Mouse (Mus musculus) bone marrow macrophage, adult 2 months (primary cell): ENCODE results near the gene Retnlb. TPM values are rescaled to one million over a fixed set of nuclear protein-coding genes. Genes with fewer than 3 reads are reported as not detected.
"Not testable (repeated sequence)": the region's sequence is repeated elsewhere in the genome, so short reads cannot be mapped to it uniquely, and the experiment has no call there.

ENCODE experiments used
- H3K27ac ChIP-seq: 2 replicates; pipeline ENCODE4 v1.5.1; 2012; ENCODE audit warnings: low read depth, low read length; ENCODE audit not compliant: insufficient read depth
- H3K4me1 ChIP-seq: 2 replicates; pipeline ENCODE4 v1.6.1; 2012; ENCODE audit warnings: low read length; ENCODE audit not compliant: control insufficient read depth, insufficient read depth
- H3K4me3 ChIP-seq: 2 replicates; pipeline ENCODE4 v1.5.1; 2012; ENCODE audit warnings: mild to moderate bottlenecking, low read length, moderate library complexity; ENCODE audit not compliant: insufficient read depth
- CTCF ChIP-seq: IDR thresholded peaks from 2 replicates; pipeline ENCODE4 v1.5.1; 2012; ENCODE audit warnings: low read depth, mild to moderate bottlenecking, low read length, moderate library complexity
- POLR2A ChIP-seq: IDR thresholded peaks from 2 replicates; pipeline ENCODE4 v1.6.1; 2012; ENCODE audit warnings: mild to moderate bottlenecking, low read depth, low read length, borderline replicate concordance
- polyA plus RNA-seq: library from polyadenylated mRNA; stranded (reverse); fragments of >200 nt; gene quantifications from 2 replicates; pipeline ENCODE4 v1.2.4, GENCODE M21; 2012; ENCODE audit not compliant: missing spikeins, insufficient read depth, insufficient read length

Retnlb gene
- polyA plus RNA-seq, 1 experiment = not detected

DNA sequence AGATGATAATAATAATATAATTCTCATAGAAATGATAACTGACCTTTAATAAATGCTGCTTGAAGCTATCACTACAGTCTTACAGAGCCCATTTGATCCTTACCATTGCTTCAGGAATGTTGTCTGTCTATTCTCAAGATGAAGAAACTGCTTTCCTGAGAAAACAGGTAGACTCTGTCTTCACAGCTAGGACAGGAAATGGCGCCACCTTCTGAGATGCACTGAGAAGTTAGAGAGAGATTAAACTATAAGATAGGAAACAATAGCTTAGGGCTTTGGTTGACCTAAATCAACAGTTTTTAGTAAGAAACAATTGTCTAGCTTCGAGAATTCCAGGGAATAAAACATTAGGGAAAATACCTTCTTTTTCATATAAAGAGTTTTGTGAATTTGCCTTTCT, 7.3 kb upstream of the Retnlb start:
- no peak overlapping the region for H3K4me3 ChIP-seq
- H3K4me1 ChIP-seq = no peaks in the 10 kb centered on the region
- H3K27ac ChIP-seq = no peak overlapping the region
- TF ChIP-seq POLR2A (no peak), CTCF (no peak)

- Histone ChIP-seq H3K27ac (no peak overlapping the region), H3K4me3 (no peak overlapping the region), H3K4me1 (no peaks in the 10 kb centered on the region)
- TF ChIP-seq POLR2A (no peak), CTCF (no peak)
Observed at GRCm38 (mm10) chr16:48811881-48812436, 4.7 kb upstream of the Retnlb start.

GRCm38 (mm10) chr16:48818524-48818923, 1.9 kb downstream of the Retnlb start:
- Histone ChIP-seq H3K27ac (no peak overlapping the region), H3K4me1 (no peaks in the 10 kb centered on the region), H3K4me3 (no peak overlapping the region)
- TF ChIP-seq CTCF (no peak), POLR2A (no peak)

GRCm38 (mm10) chr16:48826474-48826873, 9.8 kb downstream of the Retnlb start:
- no peak for TF ChIP-seq CTCF
- TF ChIP-seq POLR2A = no peak
- no peak overlapping the region for H3K4me3 ChIP-seq

DNA sequence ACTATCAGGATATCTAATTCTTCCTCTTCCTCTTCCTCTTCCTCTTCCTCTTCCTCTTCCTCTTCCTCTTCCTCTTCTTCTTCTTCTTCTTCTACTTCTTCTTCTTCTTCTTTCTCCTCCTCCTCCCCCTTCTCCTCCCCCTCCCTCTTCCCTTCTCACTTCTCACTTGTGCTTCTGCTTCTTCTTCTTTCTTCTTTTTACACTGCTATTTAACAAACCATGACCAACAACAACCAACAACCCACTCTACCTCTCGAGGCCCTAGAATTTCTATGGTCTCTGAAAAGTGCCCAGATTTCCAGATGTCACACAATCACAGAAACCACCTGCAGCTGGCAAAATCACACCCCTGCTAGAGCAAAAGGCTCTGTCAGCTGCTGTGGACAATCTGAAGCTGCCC, 11.0 kb downstream of the Retnlb start:
- H3K27ac ChIP-seq = no peak overlapping the region
- no peak overlapping the region for H3K4me3 ChIP-seq
- TF ChIP-seq POLR2A (no peak), CTCF (no peak)
- H3K4me1 ChIP-seq = no peaks in the 10 kb centered on the region

More at GRCm38 (mm10) chr16:48826474-48826873, 9.8 kb downstream of the Retnlb start:
- no peaks in the 10 kb centered on the region for H3K4me1 ChIP-seq
- H3K27ac ChIP-seq = no peak overlapping the region

DNA sequence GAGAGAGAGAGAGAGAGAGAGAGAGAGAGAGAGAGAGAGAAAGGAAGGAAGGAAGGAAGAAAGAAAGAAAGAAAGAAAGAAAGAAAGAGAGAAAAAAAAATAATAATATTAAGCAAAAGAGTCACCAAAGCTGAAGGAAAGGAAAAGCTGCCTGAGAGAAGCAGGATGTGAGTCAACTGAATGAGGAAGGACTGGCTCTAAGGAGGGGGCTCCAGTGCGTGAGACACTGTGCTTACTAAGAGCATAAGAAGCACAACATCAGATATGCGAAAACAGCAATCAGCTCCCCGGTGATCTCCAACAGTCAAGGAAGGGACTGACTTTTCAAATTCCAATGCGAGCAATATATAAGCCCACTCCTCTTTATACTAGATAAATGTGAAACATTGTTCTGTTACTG, 12.4 kb downstream of the Retnlb start:
- no peak overlapping the region for H3K4me3 ChIP-seq
- TF ChIP-seq POLR2A = no peak
- H3K4me1 ChIP-seq = no peaks in the 10 kb centered on the region
- no peak overlapping the region for H3K27ac ChIP-seq

DNA sequence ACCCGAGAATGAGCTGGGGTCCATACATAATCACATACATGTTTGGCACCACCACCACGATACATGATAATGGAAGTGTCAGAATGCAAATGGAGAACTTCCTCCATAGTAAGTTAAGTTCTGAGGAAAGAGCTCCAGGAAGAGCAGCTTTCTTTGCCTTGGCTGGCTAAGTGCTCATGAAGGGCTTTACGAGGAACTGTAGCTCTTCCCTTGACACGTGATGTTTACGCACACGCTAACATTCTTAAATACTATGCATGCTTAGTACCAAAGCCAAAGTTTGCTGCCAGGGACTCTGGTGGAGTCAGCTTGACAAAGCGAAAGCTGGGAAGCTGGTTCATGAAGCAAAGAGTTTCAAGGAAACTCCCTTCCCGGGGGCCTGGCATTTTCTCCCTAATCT, 15.4 kb downstream of the Retnlb start:
- H3K4me1 ChIP-seq = no peaks in the 10 kb centered on the region
- H3K4me3 ChIP-seq = no peak overlapping the region
- no peak overlapping the region for H3K27ac ChIP-seq
- TF ChIP-seq POLR2A (no peak), CTCF (no peak)

DNA sequence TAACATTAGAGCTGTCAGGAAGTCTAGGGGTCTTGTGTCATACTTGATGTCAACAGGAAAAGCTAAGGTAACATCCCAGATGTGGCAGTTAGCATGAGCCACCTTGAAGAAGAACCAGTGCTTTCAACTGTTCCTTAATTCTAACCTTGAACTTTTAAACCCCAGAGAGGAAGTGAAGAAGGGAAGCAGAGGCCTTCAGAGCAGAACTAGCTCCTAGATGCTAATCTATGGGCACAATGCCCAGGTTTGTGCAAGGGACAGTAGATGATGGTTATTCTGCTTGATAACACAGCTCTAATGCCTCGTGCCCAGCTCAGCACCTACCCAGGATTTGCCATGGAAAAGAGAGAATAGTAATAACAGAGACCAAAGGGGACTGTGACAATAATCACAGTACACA, 17.0 kb downstream of the Retnlb start:
- H3K27ac ChIP-seq, H3K4me1 ChIP-seq, H3K4me3 ChIP-seq: not testable (repeated sequence)

GRCm38 (mm10) chr16:48842266-48842665, 25.6 kb downstream of the Retnlb start, which contains the start of gene Retnla:
Gene Retnla (plus strand): TSS chr16:48842551.
- H3K4me1 ChIP-seq = no peaks in the 10 kb centered on the region
- no peak within 1 kb of the TSS for H3K27ac ChIP-seq
- TF ChIP-seq CTCF = no peak
- TF ChIP-seq POLR2A = no peak
- H3K4me3 ChIP-seq = no peak within 1 kb of the TSS

- no peaks in the 10 kb centered on the region for H3K4me1 ChIP-seq
- TF ChIP-seq POLR2A (no peak), CTCF (no peak)
- no peak overlapping the region for H3K27ac ChIP-seq
- H3K4me3 ChIP-seq = no peak overlapping the region
Observed at GRCm38 (mm10) chr16:48843671-48844386, 27.2 kb downstream of the Retnlb start.

DNA sequence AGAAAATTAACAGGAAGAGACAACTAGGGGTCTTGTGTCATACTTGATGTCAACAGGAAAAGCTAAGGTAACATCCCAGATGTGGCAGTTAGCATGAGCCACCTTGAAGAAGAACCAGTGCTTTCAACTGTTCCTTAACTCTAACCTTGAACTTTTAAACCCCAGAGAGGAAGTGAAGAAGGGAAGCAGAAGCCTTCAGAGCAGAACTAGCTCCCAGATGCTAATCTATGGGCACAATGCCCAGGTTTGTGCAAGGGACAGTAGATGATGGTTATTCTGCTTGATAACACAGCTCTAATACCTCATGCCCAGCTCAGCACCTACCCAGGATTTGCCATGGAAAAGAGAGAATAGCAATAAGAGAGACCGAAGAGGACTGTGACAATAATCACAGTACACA, 48.3 kb downstream of the Retnlb start:
- not testable (repeated sequence) for H3K4me3 ChIP-seq, H3K4me1 ChIP-seq, H3K27ac ChIP-seq
